Mouse (Mus musculus) right cerebral cortex, adult 18-20 months (tissue): Measurements from ENCODE around the gene Adam12.

ENCODE experiments used
- DNase-seq: peaks from one replicate; pipeline ENCODE4 v3.0.0; 2022; ENCODE audit warnings: mixed read lengths

Adam12 gene

DNA sequence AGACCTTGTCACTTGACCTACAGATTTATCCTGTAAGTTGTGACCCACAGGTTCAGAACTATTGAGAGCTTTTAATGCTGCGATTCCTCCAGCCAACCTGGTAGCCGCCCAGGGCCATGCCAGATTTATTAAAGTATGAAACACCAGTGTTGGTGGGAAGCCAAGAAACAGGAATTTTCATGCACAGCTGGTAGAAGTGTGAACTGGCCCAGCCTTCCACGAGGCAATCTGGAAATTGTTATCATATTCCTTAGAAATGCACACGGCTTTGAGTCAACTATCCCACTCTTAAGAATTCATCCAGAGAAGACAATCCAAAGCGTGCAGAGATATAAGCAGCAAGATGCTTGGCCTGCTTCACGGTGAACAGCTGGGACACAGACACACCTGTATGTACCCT is 82.6 kb downstream of the Adam12 start:
- DNase-seq, result no peak

DNA sequence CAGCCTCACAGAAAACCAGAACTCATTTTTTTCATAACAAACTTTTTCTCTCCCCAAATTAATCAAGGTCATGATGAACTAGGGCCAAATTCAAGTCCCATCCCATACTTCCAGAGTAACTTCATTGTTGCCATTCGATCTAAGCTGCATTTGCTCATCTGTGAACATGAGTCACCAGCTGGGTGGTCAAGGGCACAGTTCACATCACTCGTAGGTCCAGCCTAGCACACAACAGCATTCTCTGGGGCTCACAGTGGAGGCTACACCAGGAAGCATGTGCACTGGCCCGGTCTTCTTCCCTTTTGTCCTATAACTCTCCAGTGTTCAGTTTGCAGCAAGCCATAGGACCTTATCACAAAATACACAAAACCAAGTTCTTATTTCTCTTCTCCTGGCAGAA is 84.4 kb downstream of the Adam12 start:
- DNase-seq, result no peak

GRCm38 (mm10) chr7:134146821-134147220 is 85.1 kb downstream of the Adam12 start:
- no peak for DNase-seq

- DNase-seq, result no peak
These were observed 87.8 kb downstream of the Adam12 start for GRCm38 (mm10) chr7:134144111-134144510.

DNA sequence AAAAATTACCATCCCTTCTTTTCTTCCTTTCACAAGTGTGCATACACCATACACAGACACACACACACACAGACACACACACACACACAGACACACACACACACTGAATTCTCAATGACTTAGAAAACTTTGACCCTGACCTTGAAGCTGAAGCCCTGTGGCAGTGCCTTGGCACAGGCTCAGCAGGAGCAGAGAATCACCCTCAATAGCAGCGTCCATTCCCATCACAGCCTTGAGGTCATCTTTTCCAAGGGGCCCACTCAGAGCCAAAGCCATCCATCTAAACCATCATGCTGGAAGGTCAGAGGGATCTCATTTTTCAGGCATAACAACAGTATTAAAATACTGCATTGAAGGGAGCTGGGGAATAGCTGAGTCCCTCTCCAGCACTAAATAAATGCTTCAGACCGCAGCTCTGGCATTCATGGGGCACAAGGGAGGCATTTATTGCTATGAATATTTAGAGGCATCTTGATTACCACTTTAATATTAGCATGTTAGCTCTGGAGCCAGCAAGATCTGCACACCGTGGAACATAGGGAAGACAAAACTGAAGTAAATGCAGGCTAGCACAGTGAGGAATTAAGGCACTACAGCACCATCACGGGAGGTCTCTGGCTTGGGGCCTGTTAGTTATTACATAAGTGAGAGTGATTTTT is 92.5 kb downstream of the Adam12 start:
- DNase-seq, result no peak

- DNase-seq, result no peak
These were observed 99.6 kb downstream of the Adam12 start for GRCm38 (mm10) chr7:134132323-134132722.

- DNase-seq, result no peak
These were observed 103.8 kb downstream of the Adam12 start for GRCm38 (mm10) chr7:134128087-134128522.

- no peak for DNase-seq
These were observed 110.5 kb downstream of the Adam12 start for GRCm38 (mm10) chr7:134121397-134121796.

DNA sequence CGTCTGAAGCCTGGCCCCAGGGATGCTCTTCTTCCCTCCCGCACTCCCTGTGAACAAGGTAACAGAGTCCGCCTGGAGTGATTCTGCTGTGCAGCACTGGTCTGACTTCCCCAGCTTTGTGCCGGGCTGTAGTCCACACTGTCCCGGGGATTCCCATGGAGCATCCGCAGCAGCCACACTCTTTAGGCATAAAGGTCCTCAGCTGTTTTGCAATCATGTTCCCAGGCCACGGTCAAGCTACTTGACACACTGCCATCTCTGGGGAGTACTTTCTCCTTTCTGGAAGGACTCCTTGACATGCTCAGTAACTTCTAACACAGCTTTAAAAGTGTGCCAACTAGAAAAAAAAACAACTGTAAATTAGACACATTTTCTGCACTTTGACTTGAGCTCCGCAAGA is 116.5 kb downstream of the Adam12 start:
- no peak for DNase-seq

- DNase-seq, result peak; percentile 61
These were observed 117.4 kb downstream of the Adam12 start for GRCm38 (mm10) chr7:134114311-134115188.

- no peak for DNase-seq
These were observed 118.1 kb downstream of the Adam12 start for GRCm38 (mm10) chr7:134113829-134114228.

GRCm38 (mm10) chr7:134110116-134110515 is 121.8 kb downstream of the Adam12 start:
- no peak for DNase-seq

DNA sequence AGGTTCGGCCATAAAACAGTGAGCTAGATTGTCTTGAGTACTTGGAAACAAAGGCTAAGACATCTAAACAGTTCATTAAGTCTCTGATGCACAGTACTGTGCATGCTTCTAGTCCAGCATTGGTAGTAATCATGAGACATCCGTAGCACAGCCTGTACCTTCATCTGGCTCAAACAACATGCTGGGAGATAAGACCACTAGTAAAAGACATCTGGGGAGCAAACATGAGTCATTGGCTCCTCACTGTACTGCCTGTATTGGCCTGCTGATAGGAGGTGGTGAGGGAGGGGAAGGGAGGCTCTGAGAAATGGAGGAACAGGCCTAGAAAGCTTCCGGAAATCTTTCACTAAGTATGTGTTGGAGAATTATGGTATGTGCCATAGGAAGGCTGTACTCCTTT is 124.1 kb downstream of the Adam12 start:
- DNase-seq, result no peak

DNA sequence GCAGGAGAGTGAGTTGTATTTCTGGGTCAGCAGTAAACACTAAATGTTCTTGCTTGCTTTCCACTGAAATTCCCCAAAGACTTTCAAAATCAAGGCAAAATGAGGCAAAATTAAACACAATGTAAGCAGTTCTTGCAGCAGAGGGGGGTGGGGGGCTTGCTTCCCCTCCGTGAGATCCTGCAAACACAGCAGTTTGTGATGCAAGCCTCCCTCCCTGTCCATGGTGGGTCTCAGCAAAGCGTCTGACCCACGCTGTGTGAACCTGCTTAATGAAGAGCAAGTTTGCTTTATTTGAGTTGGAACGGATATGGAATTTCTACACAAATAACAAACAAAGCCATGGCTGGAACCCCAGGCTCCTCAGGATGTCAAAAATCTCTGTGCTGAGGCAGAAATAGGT is 132.9 kb downstream of the Adam12 start:
- DNase-seq, result no peak

DNA sequence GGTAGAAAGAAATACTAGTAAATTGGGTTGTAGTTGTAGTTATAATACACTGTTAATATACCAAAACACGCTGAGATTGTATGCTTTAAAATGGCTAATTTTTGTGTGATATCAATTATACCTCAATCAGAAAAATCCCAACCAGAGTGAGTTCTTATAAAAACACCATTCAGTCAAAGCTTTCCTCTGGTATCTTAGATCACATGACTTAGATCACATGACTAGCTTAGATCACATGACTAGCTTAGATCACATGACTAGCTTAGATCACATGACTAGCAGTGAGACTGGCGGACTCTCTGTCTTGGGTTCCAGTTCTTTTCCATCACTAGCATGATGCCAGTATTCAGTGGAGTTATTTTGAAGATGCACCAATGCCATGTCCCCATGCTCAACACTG is 134.1 kb downstream of the Adam12 start:
- DNase-seq, result no peak

GRCm38 (mm10) chr7:134093871-134094270 is 138.1 kb downstream of the Adam12 start:
- DNase-seq, result no peak

GRCm38 (mm10) chr7:134090764-134091163 is 141.2 kb downstream of the Adam12 start:
- no peak for DNase-seq

GRCm38 (mm10) chr7:134090256-134090655 is 141.7 kb downstream of the Adam12 start:
- DNase-seq, result no peak

- DNase-seq, result no peak
These were observed 143.2 kb downstream of the Adam12 start for GRCm38 (mm10) chr7:134088548-134089347.

GRCm38 (mm10) chr7:134085396-134085795 is 146.6 kb downstream of the Adam12 start:
- DNase-seq, result no peak

- DNase-seq, result no peak
These were observed 147.0 kb downstream of the Adam12 start for GRCm38 (mm10) chr7:134084926-134085325.

DNA sequence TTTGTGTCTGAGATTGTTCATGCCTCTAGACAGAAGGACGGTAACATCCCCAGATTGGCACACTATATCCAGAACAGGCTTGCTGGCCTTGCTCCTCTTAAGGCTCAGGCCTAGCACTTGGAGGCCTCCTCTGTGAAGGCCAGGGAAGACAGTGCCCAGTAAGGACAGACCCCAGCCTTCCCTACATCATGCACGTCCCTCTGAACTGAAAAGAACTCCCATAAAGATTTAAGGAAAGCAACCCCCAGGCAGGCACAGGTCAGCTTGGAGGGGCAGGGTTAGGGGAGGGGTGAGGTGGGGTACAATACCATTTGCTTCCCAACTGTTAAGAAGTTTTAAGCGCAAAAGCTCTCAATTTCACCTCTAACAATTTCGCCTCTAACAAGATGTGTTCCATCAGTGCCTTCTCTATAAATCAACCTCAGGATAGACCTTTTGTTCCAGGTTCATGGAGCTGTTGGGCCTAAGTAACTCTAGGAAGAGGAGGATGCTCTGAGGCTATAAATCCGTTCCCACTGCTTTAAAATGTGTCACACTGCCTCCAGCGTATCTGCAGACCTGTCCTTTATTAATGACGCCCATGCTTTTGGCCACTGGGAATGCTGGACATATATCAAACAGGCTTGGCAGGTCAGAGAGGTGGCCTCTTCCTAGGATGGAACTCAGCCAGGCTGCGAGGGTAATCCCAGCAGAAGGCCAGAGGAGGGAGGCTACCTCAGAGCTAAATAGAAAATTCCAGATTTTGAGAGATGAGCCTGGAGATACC is 150.5 kb downstream of the Adam12 start:
- DNase-seq, result no peak
